Mouse (Mus musculus): ENCODE results near the gene Gnb3. TPM values are rescaled to one million over a fixed set of nuclear protein-coding genes. Genes with fewer than 3 reads are reported as not detected.
"Not testable (repeated sequence)": the region's sequence is repeated elsewhere in the genome, so short reads cannot be mapped to it uniquely, and the experiment has no call there.

The Gnb3 gene
- total RNA-seq, 2 experiments from 2014 or later: not detected

DNA sequence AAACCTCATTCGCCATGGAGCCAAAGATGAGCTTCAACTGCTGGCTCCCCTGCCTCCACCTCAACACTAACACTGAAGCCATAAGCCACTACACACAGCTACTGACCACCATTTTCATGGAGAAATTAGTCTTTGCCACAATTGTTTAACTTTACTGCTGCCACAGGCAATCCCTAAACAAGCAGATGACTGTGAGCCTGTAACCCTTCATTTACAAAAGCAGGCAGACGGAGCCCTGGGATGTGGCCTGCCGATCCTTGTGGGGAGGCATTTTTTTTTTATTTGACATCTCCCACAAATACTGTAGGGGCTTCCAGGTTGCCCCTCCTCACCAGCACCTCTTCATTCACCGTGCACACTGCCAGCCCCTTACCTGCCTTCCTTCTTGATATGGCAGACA, 23.5 kb downstream of the Gnb3 start:
- DNase-seq (ENCODE audit: low spot score in 2 of 2): no peak

GRCm38 (mm10) chr6:124814858-124815774, 25.0 kb downstream of the Gnb3 start:
- DNase-seq (ENCODE audit: low spot score in 2 of 2): no peak

DNA sequence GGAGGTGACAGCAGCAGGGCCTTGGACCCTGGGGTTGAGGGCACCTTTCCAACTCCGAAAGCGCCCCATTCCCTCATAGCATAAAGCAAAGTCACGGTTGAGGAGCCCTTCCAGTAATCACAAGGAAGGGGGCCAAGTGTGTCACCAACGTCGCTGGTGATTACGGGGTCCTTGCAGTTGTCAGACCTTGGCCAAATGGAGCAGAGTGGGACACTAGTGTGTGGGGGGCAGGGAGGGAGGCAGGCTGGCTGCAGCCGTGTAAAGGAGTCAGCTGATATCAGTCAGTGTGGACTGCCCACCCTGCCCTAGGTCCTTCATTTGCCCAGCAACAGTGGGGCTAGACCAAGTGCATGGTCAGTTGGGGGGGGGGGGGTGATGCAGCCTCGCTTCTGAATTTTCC, 25.6 kb downstream of the Gnb3 start:
- DNase-seq (ENCODE audit: low spot score in 2 of 2): no peak

DNA sequence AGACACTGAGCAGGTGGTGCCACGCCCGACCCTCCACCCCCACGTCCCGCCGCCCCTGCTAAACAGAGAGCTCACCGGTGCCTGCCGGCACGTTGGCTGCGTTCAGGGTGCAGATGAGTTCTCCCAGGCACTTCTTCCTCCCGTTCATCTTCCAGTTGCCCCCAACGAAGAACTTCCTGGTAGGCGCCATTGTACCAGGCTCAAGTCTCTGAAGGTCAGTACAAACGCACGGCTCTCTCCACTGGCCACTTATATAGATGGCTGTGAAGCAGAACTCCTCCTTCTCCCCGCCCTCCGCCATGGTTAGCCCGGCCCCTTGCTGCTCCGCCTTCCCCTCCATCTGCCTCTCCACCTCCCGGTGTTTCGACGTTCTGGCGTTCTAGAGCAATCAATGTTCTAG, 26.1 kb downstream of the Gnb3 start, which contains the start of gene Tpi1:
Gene Tpi1, minus strand, starts transcription at position 364 of the 400 bp plus-strand sequence.
- DNase-seq (ENCODE audit: low spot score in 2 of 2): peak; percentile 87 to 92

DNA sequence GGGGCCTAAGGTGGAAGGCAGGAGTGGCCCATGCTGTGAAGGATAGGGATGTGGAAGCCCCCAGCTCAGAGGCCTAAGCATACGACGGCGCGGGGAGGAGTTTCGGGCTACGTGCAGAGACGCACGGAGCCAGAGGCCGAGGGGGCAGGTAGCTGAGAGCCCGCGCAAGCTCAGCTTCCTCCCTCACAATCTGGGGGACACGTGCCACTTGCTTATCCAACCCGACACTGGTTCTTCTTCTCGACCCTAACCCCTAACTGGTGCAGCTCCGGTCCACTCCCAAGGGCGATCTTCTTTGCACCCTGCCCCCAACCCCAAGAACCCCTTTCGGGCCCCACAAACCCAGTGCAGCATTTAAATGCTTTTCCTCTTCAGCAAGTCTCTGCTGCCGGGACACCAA, 26.6 kb downstream of the Gnb3 start:
- DNase-seq (ENCODE audit: low spot score in 2 of 2): peak; percentile 68 to 80

DNA sequence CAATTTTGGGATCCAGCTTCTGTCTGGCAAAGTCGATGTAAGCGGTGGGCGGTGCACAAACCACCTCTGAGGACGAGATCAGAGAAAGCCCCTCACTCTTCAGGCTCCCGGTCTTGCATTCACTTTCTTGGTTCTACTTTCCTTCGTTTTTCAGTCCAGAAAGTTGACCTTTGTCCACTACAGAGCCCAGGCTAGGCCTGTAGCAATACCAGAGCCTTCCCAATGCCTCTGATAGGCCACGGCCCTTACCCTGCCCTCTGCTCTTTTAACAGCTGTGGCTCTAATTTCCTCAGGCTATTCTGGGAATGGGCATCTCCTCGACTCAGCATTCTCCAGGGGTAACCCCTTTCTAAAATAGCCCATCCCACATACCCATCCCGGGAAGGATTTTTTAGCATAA, 27.2 kb downstream of the Gnb3 start:
- no peak for DNase-seq (ENCODE audit: low spot score in 2 of 2)

DNA sequence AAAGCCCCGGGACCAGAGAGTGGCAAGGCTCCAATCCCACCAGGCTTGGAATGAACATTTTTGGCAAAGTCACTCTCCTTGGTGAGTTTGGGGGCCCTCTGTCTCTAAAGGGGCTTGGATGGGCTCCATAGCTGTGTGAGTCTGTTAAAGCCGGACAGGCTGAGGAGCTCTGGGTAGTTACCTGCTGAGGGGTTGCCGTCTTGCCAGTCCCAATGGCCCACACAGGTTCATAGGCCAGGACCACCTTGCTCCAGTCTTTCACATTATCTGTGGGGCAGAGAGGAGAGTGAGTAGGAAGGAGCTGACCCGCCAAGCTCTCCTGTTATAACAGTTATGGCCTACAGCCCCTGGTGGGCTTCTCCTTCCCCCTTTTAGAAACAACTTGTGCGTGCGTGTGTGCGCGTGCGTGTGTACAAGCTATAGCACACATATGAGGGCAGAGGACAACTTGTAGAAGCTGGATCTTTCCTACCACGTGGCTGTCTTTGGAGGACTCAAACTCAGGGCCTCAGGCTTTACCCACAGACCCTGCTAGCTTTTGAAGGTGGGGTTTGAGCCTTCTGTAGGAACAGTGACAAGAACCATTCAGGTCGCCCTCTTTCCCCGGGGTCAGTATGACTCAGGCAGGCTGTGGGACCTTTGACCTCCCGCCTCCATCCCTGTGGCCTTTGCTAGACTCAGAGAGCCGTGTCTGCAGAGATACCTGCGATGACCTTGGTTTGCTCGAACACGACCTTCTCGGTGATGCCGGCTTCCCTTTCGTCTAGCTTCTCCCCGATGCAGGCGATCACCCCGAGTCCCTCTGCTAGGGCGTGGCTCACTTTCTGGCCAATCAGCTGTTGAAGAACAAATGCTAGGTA, 28.1 kb downstream of the Gnb3 start:
- no peak for DNase-seq (ENCODE audit: low spot score in 2 of 2)

GRCm38 (mm10) chr6:124811403-124811665, 28.7 kb downstream of the Gnb3 start:
- DNase-seq (ENCODE audit: low spot score in 2 of 2): no peak

DNA sequence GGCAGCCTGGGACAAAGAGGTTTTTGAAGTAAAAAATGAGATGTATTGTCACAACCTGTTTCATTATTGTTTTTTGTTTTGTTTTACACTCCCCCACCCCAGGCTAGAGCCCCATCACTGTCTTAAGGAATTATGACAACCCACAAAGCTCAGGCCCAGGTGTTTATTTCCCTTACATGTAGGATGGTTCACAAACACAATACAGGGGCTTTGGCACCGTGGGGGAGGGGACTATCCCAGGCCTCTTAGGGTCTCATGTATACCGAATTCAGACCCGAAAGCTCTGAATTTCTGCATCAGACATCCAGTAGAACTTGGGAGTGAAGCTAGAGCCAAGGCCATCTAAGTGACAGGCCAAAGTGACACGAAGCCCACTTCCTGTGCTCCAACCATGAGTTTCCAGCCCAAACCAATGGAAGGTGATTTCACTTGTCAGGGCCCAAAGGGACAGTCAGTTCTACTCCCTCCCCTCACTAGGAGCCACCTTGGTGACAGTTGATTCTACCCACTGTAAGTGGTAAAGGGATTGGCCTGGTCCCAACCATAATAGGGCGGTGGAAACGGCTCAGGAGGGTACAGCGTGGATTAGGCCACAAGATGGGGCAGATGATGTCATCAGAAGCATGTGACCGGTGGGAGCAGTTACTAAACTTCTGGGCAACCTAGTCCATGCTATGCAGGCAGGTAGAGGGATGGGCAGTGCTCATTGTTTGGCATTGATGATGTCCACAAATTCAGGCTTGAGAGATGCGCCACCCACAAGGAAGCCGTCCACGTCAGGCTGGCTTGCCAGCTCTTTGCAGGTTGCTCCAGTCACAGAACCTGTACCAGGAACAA, 29.3 kb downstream of the Gnb3 start:
- not testable (repeated sequence) for DNase-seq (ENCODE audit: low spot score in 2 of 2)

- DNase-seq (ENCODE audit: low spot score in 2 of 2): no peak
Measured at GRCm38 (mm10) chr6:124809775-124810538, 30.1 kb downstream of the Gnb3 start.

DNA sequence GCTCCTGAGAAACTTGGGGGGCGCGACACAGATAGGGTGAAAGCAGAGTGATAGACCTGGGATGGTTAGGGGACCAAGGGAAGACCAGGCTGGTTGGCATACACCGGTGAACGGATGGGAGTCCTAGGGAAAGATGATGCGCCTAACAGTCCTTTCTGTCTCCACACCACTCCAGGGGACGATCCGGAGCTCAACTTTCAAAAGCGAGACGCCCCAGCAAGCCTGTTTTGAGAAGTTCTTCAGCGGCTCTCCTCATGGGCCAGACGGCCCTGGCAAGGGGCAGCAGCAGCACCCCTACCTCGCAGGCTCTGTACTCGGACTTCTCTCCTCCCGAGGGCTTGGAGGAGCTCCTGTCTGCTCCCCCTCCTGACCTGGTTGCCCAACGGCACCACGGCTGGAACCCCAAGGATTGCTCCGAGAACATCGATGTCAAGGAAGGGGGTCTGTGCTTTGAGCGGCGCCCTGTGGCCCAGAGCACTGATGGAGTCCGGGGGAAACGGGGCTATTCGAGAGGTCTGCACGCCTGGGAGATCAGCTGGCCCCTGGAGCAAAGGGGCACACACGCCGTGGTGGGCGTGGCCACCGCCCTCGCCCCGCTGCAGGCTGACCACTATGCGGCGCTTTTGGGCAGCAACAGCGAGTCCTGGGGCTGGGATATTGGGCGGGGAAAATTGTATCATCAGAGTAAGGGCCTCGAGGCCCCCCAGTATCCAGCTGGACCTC, 30.9 kb downstream of the Gnb3 start:
- peak; percentile 55 to 71 for DNase-seq (ENCODE audit: low spot score in 2 of 2)

- peak in 1 of 2 experiments; percentile 46 for DNase-seq (ENCODE audit: low spot score in 2 of 2)
Measured at GRCm38 (mm10) chr6:124808358-124809012, 31.6 kb downstream of the Gnb3 start, which contains the start of gene Spsb2. Gene Spsb2, plus strand, starts transcription at chr6:124808661.

DNA sequence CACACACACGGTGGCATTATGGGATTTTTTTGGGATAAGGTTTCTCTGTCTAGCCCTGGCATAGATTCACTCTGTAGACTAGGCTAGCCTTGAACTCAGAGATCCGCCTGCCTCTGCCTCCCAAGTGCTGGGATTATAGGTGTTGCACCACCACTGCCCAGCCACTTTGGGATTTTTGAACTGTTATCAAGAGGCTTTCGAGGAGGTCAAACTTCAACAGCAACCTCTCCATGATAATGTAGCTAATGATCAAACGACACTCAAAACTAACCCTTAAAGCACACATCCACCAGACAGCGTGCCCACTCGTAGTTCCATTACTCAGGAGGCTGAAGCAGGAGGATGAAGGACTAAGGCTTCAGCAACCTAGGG, 32.1 kb downstream of the Gnb3 start:
- DNase-seq (ENCODE audit: low spot score in 2 of 2): no peak

DNA sequence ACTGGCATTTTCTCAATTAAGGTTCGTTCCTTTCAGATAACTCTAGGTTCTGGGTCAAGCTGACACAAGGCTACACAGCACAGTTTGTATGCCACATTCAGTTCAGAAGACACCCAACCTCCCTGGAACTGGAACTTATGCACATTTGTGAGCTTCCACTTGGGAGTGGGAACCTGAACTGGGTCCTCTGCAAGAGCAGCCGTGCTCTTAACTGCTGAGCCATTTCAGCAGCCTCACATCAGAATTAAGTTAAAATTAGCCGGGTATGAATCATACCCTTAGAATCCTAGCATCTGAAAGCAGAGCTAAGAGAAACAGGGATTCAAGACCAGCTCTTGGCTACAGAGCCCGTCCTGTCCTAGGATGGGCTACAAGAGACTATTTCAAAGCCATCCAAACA, 32.7 kb downstream of the Gnb3 start:
- DNase-seq (ENCODE audit: low spot score in 2 of 2): peak in 1 of 2 experiments; percentile 43

GRCm38 (mm10) chr6:124806446-124807140, 33.5 kb downstream of the Gnb3 start:
- peak in 1 of 2 experiments; percentile 15 for DNase-seq (ENCODE audit: low spot score in 2 of 2)

DNA sequence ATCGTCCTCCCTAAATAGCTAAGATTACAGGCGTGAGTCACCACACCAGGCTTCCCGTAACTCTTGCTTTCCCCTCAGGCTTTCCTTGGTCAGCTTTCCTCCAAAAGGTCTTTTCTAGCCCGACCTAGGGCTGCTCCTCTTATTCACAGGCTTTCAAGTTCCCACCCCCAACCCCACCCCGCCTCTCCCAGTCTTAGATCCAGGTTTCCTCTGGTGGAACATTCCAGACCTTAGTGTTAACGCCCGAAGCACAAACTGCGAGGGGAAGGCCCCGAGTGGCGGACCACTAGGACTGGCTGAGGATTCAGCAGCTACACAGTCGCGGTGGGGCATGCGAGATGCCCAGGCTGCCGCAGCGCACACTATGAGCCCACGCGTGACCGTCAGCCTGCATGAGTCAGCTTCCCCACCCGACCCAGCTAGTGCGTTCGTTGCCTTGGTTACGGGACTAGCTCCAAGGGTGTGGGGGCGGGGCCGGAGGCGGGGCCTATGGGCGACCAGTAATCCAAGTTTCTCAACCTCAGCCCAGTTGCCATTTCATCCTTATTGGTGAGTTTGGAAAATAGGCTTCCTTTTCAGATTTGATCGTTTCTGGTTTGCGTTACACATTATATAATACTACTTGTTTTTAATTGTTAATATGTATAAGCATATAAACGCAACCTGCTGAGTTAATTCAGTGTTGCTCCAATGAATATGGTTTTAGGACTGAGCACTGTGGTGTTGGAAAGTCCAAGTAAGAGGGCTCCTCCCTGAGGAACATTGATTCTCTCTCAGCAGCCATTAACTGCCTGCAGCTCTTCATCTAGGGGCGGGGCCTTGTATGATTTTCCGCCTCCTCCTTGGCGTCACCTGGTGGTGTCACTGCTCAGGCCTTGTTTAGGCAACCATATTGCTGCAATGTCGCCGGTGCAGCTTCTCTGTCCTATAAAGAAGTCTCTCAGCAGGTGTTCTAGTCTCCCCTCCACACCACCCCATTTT, 34.4 kb downstream of the Gnb3 start:
- peak; percentile 95 to 98 for DNase-seq (ENCODE audit: low spot score in 2 of 2)

DNA sequence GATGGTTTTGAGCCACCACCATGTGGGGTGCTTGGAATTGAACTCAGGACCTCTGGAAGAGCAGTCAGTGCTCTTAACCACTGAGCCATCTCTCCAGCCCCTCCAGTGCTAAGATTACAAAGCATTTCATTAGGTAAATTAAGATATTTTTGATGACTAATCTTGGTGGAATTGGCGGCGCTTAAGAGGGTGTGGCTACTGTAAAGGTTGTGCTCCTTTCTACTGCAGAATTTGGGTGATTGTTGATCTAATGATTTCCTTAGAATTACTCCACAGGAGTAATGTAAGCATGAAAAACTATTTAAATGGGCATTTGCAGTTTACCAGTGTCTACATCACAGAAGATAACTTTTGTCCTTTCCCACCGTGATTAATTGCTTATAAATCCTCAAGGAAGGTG, 35.7 kb downstream of the Gnb3 start:
- no peak for DNase-seq (ENCODE audit: low spot score in 2 of 2)
